Mouse (Mus musculus) testis, adult 2 months (tissue): ENCODE data around the gene Adora2b.

Source experiments
- CTCF ChIP-seq: fragments of 200-500 bp; IDR thresholded peaks from 2 replicates; pipeline ENCODE4 v1.5.1; 2012; ENCODE audit warnings: low read depth, mild to moderate bottlenecking, inconsistent platforms, low read length, moderate library complexity; ENCODE audit not compliant: control insufficient read depth, insufficient read depth, insufficient replicate concordance
- POLR2A ChIP-seq: fragments of 200-500 bp; IDR thresholded peaks from 2 replicates; pipeline ENCODE4 v1.6.1; 2012; ENCODE audit warnings: low read depth, mild to moderate bottlenecking, inconsistent platforms, low read length, moderate library complexity; ENCODE audit not compliant: control insufficient read depth

- TF ChIP-seq CTCF (no peak), POLR2A (no peak)
Measured at GRCm38 (mm10) chr11:62309296-62309695, 60.5 kb downstream of the Adora2b start.
